Mouse (Mus musculus) left cerebral cortex, adult 8-10 months (tissue): ENCODE data around the gene Cecr2. TPM values are rescaled to one million over a fixed set of nuclear protein-coding genes. Genes with fewer than 3 reads are reported as not detected.
"Not testable (repeated sequence)": the region's sequence is repeated elsewhere in the genome, so short reads cannot be mapped to it uniquely, and the experiment has no call there.

Experiments
- DNase-seq, 2 experiments: peaks; one replicate each; pipeline ENCODE4 v3.0.0; 2022; ENCODE audit warnings: low spot score in 2 of 2
- total RNA-seq, 4 experiments: library from RNA; stranded (reverse); gene quantifications; 2 replicates each; pipeline ENCODE4 v1.2.4; 2022

The Cecr2 gene
- total RNA-seq, result 1 to 10 TPM; 3.5 to 4.7 (median 4.2) TPM

DNA sequence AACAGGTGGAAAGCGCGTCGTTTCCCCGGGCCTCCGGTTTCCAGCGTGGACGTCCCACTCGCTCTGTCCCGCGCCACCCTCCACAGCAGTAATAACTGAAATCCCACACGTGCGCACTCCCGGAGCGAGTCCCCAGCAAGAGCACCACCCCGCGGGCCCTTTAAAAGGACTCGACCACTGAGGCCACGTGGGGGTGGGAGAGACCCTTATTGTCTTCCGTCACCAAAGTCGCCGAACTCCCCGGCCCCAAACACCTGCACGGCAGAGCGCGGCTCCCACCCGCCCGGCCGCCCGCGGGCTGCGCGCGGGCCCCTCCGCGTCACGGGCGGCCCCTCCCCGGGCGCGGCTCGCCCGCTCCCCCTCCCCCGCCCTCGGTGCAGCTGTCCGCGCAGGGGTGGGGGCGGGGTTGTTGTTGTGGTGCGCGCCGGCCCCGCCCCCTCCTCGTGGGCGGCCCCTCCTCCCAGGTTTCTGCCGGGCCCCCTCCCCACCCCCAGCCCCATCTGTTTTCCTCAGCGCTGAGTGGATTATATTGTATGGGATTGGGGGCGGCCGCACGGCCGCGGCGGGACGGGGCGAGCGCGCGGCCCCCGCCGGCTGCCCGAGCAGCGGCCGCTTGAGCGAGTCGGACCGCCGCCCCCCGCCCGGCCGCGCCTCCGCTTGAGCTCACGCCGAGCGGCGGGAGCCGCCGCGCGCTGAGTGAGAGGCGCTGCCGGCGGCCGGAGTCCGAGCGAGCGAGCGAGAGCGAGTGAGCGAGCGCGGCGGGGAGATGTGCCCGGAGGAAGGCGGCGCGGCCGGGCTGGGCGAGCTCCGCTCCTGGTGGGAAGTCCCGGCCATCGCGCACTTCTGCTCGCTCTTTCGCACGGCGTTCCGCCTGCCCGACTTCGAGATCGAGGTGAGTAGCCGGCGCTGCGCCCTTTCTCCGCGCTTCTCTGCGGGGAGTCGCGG lies at the start of gene Cecr2:
Cecr2 (plus strand) TSS at position 554 of the 945 bp plus-strand sequence.
- peak; percentile 24 to 51 for DNase-seq

DNA sequence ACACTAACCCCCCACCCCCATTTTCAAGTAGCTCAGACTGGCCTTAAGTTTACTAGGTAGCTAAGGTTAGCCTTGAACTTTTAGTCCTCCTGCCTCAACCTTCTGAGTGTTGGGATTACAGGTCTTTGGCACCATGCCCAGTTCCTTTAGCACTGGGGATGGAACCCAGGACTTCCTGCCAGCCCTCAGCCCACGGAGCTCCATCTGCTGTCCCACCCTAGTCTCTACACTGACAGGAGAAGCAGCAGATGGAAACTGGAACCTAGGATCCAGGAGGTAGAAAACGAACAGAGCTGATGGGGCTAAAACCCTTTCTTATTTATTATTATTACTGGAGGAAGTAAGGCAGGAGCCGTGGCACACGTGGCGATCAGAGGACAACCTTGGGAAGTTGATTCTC lies 48.6 kb upstream of the Cecr2 start:
- DNase-seq, result no peak

GRCm38 (mm10) chr6:120618518-120619402 lies 47.4 kb upstream of the Cecr2 start:
- DNase-seq, result no peak

DNA sequence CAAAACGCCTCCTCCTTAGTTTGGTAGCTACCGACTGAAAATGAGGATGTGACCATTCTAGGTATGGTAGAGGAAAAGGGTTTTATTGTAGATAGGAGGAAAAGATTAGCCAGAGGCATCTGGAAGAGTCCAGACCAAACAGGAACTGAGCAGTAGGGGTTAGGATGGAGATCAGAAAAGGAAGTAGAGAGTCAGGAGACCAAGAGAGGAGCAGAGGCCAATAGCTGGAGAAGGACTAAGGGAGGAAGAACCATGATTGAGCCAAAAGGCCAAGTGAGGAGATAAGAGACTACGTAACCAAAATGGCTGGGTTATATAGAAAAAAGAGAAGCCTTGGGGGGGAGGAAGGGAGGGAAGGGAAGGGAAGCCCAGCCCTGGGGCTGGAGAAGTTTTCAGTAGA lies 46.0 kb upstream of the Cecr2 start:
- no peak for DNase-seq

GRCm38 (mm10) chr6:120625081-120625480 lies 41.1 kb upstream of the Cecr2 start:
- no peak for DNase-seq

DNA sequence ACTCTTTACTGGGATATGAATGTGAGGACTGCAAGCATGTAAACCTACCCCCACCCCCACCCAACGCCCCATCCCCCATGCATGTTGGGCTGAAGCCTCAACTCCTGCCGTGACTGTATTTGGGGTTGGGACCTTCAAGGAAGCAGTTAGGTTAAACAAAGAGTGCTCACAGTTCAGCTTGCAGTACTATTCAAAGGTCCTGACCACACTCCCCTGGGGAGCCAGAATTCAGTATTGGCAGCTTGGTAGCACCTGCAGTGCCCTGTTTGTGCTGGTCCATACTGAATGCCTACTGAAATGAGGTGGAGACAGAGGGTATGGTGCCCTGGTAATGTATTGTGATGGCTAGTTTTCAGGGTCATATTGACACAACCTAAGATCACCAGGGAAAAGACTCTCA lies 39.1 kb upstream of the Cecr2 start:
- DNase-seq, result no peak

GRCm38 (mm10) chr6:120628963-120629362 lies 37.2 kb upstream of the Cecr2 start:
- no peak for DNase-seq

- DNase-seq, result no peak
Measured at GRCm38 (mm10) chr6:120635391-120636028, 30.7 kb upstream of the Cecr2 start.

GRCm38 (mm10) chr6:120639547-120639946 lies 26.6 kb upstream of the Cecr2 start:
- no peak for DNase-seq

- peak in 1 of 2 experiments; percentile 7 for DNase-seq
Measured at GRCm38 (mm10) chr6:120641866-120642378, 24.2 kb upstream of the Cecr2 start.

DNA sequence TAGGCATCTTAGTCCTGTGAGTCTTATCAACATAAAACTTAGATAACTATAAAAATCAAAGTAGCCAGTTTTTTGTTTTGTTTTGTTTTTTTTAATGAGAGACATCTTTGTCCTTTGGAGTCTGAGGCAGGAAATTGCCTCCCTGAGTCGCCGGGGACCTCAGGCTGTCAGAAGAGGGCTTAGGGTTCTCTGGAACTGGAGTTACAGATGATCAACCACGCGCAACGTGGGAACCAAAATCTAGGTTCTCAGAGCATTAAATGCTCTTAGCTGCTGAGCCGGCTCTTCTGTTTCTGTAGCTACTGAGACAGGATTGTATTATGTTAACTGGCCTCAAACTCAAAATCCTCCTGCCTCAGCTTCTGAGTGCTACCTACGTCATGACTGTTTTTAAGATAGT lies 22.4 kb upstream of the Cecr2 start:
- no peak for DNase-seq

DNA sequence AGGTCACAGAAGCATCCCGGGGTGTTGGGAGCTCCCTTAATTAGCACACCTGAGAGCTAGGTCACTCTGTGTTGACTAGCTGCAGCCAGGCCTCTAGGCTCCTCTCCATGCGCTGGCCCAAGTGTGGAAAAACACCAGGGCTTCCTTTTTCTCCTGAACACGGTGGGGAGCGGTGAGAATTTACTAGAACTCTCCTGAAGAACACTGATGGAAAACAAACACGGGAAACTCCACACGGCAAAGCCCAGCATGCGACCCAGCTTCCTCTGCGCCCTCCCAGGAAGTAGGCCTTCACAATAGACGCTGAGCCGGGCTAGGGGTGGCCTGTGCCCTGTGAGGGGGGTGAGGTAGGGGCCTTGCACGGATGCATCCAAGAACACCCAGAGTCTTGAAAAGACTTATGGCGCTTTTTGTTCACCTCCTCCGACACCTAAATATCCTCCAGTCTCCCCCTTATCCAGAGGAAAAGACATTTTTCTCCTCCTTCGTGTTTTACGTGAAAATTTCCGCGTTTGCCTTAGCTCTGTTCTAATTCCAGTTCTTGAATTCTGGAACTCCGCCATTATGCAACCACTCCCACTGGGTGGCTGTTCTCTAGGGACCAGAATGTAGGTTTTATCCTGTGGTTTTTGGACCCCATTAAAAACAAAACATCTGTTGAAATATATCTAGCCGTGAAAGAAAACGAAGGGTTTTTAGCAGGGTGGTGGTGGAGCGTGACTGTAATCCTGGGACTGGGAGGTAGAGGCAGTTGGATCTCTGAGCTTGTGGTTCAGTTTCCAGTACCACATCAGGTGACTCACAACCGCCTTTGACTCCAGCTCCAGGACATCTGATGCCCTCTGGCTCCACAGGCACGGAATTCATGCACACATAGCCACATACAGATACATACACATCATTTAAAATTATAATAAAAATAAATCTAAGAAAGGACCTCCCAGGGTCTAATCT lies 21.5 kb upstream of the Cecr2 start:
- DNase-seq, result no peak

GRCm38 (mm10) chr6:120647246-120648028 lies 18.7 kb upstream of the Cecr2 start:
- not testable (repeated sequence) for DNase-seq

DNA sequence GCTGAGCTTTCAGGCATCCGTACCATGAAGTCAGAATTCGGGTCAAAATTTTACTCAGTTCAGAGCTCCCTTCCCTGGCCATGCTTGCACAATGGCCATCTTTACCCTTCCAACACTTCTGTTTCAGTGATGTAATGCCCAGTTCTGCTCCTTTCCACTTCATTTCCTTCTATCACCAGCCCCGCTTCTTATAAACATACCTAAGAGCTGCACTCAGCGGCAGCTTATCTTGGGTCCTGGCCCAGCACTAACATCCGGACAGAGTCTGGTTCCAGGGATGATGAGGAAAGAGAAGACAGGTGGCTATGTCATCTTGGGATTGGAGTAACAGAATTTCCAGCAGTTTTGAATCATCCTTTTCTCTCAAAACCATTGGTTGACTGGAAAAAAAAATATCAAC lies 18.0 kb upstream of the Cecr2 start:
- no peak for DNase-seq

GRCm38 (mm10) chr6:120652666-120653065 lies 13.5 kb upstream of the Cecr2 start:
- DNase-seq, result no peak

GRCm38 (mm10) chr6:120655702-120656101 lies 10.5 kb upstream of the Cecr2 start:
- no peak for DNase-seq

DNA sequence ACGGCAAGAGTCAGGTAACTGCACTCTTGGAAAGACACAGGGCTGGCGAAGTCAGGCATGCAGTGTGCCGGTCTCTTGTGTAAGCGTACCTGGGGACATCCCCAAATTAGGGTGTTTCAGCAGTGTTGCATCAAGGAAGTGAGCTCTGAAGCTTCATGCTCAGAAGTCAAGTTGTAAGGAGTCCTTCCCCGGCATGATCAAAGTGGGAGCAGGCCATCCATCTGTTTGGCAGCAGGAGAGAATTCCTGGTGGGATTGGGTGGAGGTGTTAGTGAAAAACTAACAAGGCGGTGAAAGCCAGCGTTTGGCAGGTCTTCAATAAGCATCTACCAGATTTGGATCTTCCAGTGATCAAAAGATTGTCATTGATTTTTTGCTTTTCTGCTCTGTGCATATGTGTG lies 7.3 kb upstream of the Cecr2 start:
- DNase-seq, result peak in 1 of 2 experiments; percentile 10

GRCm38 (mm10) chr6:120665415-120665815 lies 754 bp upstream of the Cecr2 start:
- peak; percentile 10 to 23 for DNase-seq

DNA sequence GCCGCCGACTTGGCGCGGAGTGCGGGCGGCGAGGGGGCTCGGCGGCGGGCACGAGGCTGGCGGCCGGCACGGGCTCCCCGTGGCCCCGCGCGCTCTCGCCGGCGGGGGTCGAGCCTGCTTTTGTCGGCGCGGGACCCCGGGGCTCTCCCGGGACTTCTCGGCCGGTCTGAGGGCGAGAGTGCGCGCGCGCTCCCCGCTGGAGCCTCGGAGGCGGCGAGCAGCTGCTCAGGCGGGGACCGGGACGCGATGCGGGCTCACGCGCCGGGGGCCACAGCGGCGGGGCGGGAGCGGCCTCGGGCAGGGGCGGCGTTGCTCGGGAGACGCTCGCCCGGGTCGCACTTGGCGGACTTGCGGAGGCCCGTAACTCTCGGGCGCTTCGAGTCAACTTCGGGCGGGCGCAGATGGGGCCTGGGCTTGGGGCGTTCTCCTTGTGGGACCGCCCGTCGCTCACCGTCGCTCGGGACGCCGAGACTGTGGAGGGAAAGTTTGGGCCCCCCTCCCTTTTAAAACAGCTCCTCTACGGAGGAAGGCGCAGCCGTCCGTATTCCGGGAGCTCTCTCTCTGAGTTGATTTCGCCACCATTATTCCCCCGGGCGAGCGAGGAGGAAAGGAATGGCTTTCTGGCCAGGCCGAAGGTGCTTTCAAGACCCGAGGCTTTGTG lies 722 bp downstream of the Cecr2 start:
- peak; percentile 13 to 15 for DNase-seq
